Mouse (Mus musculus) B cell, adult 2 months (primary cell): ENCODE data around the gene Smg5.
"Not testable (repeated sequence)": the region's sequence is repeated elsewhere in the genome, so short reads cannot be mapped to it uniquely, and the experiment has no call there.

Experiments
- DNase-seq, 2 experiments: peaks; one replicate each; pipeline ENCODE4 v3.0.0; 2022

The Smg5 gene

GRCm38 (mm10) chr3:88336058-88337013 is at the start of gene Smg5, which contains the start of gene Tmem79:
TSS of gene Smg5 (plus strand) at chr3:88336260.
TSS of gene Tmem79 (minus strand) at chr3:88336148.
- peak; percentile 96 for DNase-seq

GRCm38 (mm10) chr3:88287110-88287509 is 49.0 kb upstream of the Smg5 start, which contains the start of gene Gm38392:
TSS of gene Gm38392 (minus strand) at chr3:88287210.
- no peak for DNase-seq

GRCm38 (mm10) chr3:88288133-88288713 is 47.8 kb upstream of the Smg5 start:
- DNase-seq = not testable (repeated sequence)

GRCm38 (mm10) chr3:88291970-88292369 is 44.1 kb upstream of the Smg5 start:
- DNase-seq = peak; percentile 61 to 69

- not testable (repeated sequence) for DNase-seq
These were observed 40.8 kb upstream of the Smg5 start for GRCm38 (mm10) chr3:88295272-88295671.

GRCm38 (mm10) chr3:88296110-88296560 is 39.9 kb upstream of the Smg5 start:
- DNase-seq = no peak

- peak; percentile 92 to 93 for DNase-seq
These were observed 39.3 kb upstream of the Smg5 start, which contains the start of the genes Tsacc and Cct3 for GRCm38 (mm10) chr3:88296561-88297318. TSS of gene Tsacc (minus strand) at chr3:88296999. TSS of gene Cct3 (plus strand) at chr3:88297116.

GRCm38 (mm10) chr3:88297321-88297851 is 38.7 kb upstream of the Smg5 start:
- DNase-seq = peak in 1 of 2 experiments; percentile 43

- DNase-seq = no peak
These were observed 36.9 kb upstream of the Smg5 start for GRCm38 (mm10) chr3:88299172-88299571.

- peak; percentile 56 to 59 for DNase-seq
These were observed 11.1 kb upstream of the Smg5 start, which contains the start of gene Glmp for GRCm38 (mm10) chr3:88324951-88325405. TSS of gene Glmp (plus strand) at chr3:88325023.

GRCm38 (mm10) chr3:88328956-88329355 is 7.1 kb upstream of the Smg5 start:
- DNase-seq = no peak

- peak; percentile 78 for DNase-seq
These were observed 4.8 kb upstream of the Smg5 start for GRCm38 (mm10) chr3:88331282-88331681.

GRCm38 (mm10) chr3:88334029-88334658 is 1.9 kb upstream of the Smg5 start:
- no peak for DNase-seq

- no peak for DNase-seq
These were observed 1.1 kb upstream of the Smg5 start for GRCm38 (mm10) chr3:88334902-88335435.

GRCm38 (mm10) chr3:88335436-88336053 is 515 bp upstream of the Smg5 start:
- no peak for DNase-seq

- no peak for DNase-seq
These were observed 1.4 kb downstream of the Smg5 start for GRCm38 (mm10) chr3:88337367-88338020.

GRCm38 (mm10) chr3:88338316-88338715 is 2.3 kb downstream of the Smg5 start:
- DNase-seq = no peak

- DNase-seq = no peak
These were observed 2.9 kb downstream of the Smg5 start for GRCm38 (mm10) chr3:88339006-88339405.

- DNase-seq = no peak
These were observed 14.7 kb downstream of the Smg5 start for GRCm38 (mm10) chr3:88350732-88351131.

- no peak for DNase-seq
These were observed 16.8 kb downstream of the Smg5 start for GRCm38 (mm10) chr3:88352907-88353306.
